Mouse (Mus musculus) kidney, adult 2 months (tissue): ENCODE measurements around the gene Egfl7.

Source experiments
- CTCF ChIP-seq: fragments of 200-500 bp; conservative IDR thresholded peaks from 2 replicates; pipeline ENCODE4 v1.5.1; 2011; ENCODE audit warnings: low read depth, mild to moderate bottlenecking, control low read depth, low read length, moderate library complexity, mixed read lengths; ENCODE audit not compliant: insufficient read depth, insufficient read length
- POLR2A ChIP-seq: fragments of 200-500 bp; IDR thresholded peaks from one replicate; pipeline ENCODE4 v1.6.1; 2011; ENCODE audit warnings: low read depth, low read length, control low read depth

DNA sequence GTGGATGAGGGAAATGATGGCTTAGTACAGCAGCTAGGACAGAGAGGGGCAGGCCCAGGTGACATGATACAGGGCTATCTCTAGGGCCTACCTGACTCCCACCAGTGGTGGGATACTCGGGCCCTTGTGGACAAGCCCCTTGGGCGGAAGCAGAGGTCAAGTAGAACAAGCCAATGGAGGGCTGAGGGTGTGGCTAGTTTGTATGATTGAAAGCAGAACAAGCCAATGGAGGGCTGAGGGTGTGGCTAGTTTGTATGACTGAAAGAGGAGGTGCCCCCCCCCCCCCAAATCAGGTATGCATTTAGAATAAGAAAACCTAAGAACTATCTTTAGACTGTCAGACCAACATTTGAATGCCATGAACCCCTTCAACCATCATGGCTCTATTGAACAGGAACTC, 2.4 kb downstream of the Egfl7 start:
- TF ChIP-seq POLR2A (no peak), CTCF (no peak)
